Mouse (Mus musculus) heart, postnatal 0 days (tissue): Measurements from ENCODE around the gene Ccdc22.

Experiments
- CTCF ChIP-seq: IDR thresholded peaks from 2 replicates; pipeline ENCODE4 v1.5.1; 2016; ENCODE audit warnings: antibody characterized with exemption, control low read depth, low read depth
- EP300 ChIP-seq: IDR thresholded peaks from 2 replicates; pipeline ENCODE4 v1.6.1; 2016; ENCODE audit warnings: antibody characterized with exemption, low read depth

GRCm38 (mm10) chrX:7574087-7574884 is 31.0 kb downstream of the Ccdc22 start, which contains the start of gene Ppp1r3f:
- TF ChIP-seq CTCF (no peak), EP300 (no peak)
